17 mouse cellular contexts compared by ENCODE assay signal in genomic region chr10:37625972-37626757, GRCm38 (mm10).
A peak's percentile ranks its signal among the peaks of the same experiment; 100 is the strongest.
DNase-seq lines count a peak whose midpoint lies in the region; ATAC-seq and TF ChIP-seq lines count a peak whose summit lies in the region.
"Had no signal": no experiment of that assay in that cellular context is flagged by ENCODE, and none has a peak within 500 bp of the region (broad histone marks: within the 10 kb centered on the region; RNA-seq: fewer than 3 reads in every experiment).

No protein-coding gene starts in this region.

- 0 out of 2 replicates have a peak, but pooled peaks have one; percentile 17 for ATAC-seq in forebrain, embryonic 12.5 days (ENCODE audit: low FRiP score)
- no peak for ATAC-seq in forebrain, postnatal 0 days
- ATAC-seq in midbrain, embryonic 14.5 days (ENCODE audit: low FRiP score, low TSS enrichment) = 0 out of 2 replicates have a peak, but pooled peaks have one; percentile 18
- ATAC-seq in midbrain, postnatal 0 days (ENCODE audit: low FRiP score) = no peak
- ATAC-seq: activated CD4-positive, CD25-positive, alpha-beta regulatory T cell, adult 4 months had no signal

- no peak for TF ChIP-seq CTCF in forebrain, postnatal 0 days (IDR thresholded peaks at IDR 0.05; ENCODE audit: low read depth)
- TF ChIP-seq CTCF in midbrain, postnatal 0 days (IDR thresholded peaks at IDR 0.05) = no peak

- H3K4me2 ChIP-seq in forebrain, embryonic 12.5 days = no peak overlapping the region
- no peak overlapping the region for H3K4me2 ChIP-seq in forebrain, postnatal 0 days (ENCODE audit: low read depth)
- no peak overlapping the region for H3K4me2 ChIP-seq in midbrain, embryonic 14.5 days (ENCODE audit: low read length)
- H3K4me2 ChIP-seq in midbrain, postnatal 0 days (ENCODE audit: low read depth, low read length, poor library complexity, severe bottlenecking) = no peak overlapping the region
- H3K4me2 ChIP-seq: embryonic facial prominence, embryonic 12.5 days; kidney, embryonic 15.5 days had no signal

- H3K9me3 ChIP-seq in forebrain, embryonic 12.5 days = no peaks in the 10 kb centered on the region
- no peaks in the 10 kb centered on the region for H3K9me3 ChIP-seq in forebrain, postnatal 0 days (ENCODE audit: low read length)
- H3K9me3 ChIP-seq in midbrain, embryonic 14.5 days (ENCODE audit: control insufficient read depth, low read length) = no peaks in the 10 kb centered on the region
- no peaks in the 10 kb centered on the region for H3K9me3 ChIP-seq in midbrain, postnatal 0 days (ENCODE audit: low read length)
- H3K9me3 ChIP-seq: embryonic facial prominence, embryonic 12.5 days; kidney, embryonic 15.5 days had no signal

- H3K4me1 ChIP-seq in forebrain, embryonic 12.5 days = no peaks in the 10 kb centered on the region; the same call in 1 of the 2 replicates
- H3K4me1 ChIP-seq in forebrain, postnatal 0 days (ENCODE audit: insufficient read depth) = no peaks in the 10 kb centered on the region
- no peaks in the 10 kb centered on the region for H3K4me1 ChIP-seq in midbrain, embryonic 14.5 days (ENCODE audit: control insufficient read depth, insufficient read depth, low read length)
- no peaks in the 10 kb centered on the region for H3K4me1 ChIP-seq in midbrain, postnatal 0 days (ENCODE audit: insufficient read depth, low read length)
- H3K4me1 ChIP-seq: embryonic facial prominence, embryonic 12.5 days; kidney, embryonic 15.5 days had no signal

- no peak overlapping the region for H3K27ac ChIP-seq in forebrain, embryonic 12.5 days
- H3K27ac ChIP-seq in forebrain, postnatal 0 days (ENCODE audit: low read depth, low read length) = no peak overlapping the region
- no peak overlapping the region for H3K27ac ChIP-seq in midbrain, embryonic 14.5 days (replicated peaks; ENCODE audit: low read depth, low read length)
- no peak overlapping the region for H3K27ac ChIP-seq in midbrain, postnatal 0 days (ENCODE audit: low read depth, low read length)
- H3K27ac ChIP-seq: embryonic facial prominence, embryonic 12.5 days; kidney, embryonic 15.5 days had no signal

- H3K9ac ChIP-seq in forebrain, embryonic 12.5 days = no peak overlapping the region
- H3K9ac ChIP-seq in forebrain, postnatal 0 days = no peak overlapping the region
- H3K9ac ChIP-seq in midbrain, embryonic 14.5 days (replicated peaks; ENCODE audit: low read length) = no peak overlapping the region
- H3K9ac ChIP-seq in midbrain, postnatal 0 days (replicated peaks; ENCODE audit: low read length, poor library complexity, severe bottlenecking) = no peak overlapping the region
- H3K9ac ChIP-seq: embryonic facial prominence, embryonic 12.5 days; kidney, embryonic 15.5 days had no signal

- DNase-seq in forebrain, postnatal 0 days = no peak
- no peak for DNase-seq in midbrain, embryonic 14.5 days
- DNase-seq in midbrain, postnatal 0 days (ENCODE audit: low spot score) = no peak
- DNase-seq in mesoderm, embryonic 11.5 days (ENCODE audit: low read depth, low spot score) = peak; percentile 12
- peak; percentile 32 for DNase-seq in thymus, postnatal 25 days
- DNase-seq in natural killer cell, adult 2 months (ENCODE audit: low spot score in 2 of 2) = no peak
- DNase-seq in adrenal gland, postnatal 14 days = no peak
- DNase-seq: cerebellum, adult 8-10 months; gastrocnemius, postnatal 25 days; heart, postnatal 10 days; lung, adult 2 months; lung, postnatal 4 days had no signal

- no peaks in the 10 kb centered on the region for H3K36me3 ChIP-seq in forebrain, embryonic 12.5 days (replicated peaks)
- no peaks in the 10 kb centered on the region for H3K36me3 ChIP-seq in forebrain, postnatal 0 days (ENCODE audit: insufficient read depth)
- H3K36me3 ChIP-seq in midbrain, embryonic 14.5 days (ENCODE audit: control insufficient read depth, insufficient read depth, low read length) = no peaks in the 10 kb centered on the region
- no peaks in the 10 kb centered on the region for H3K36me3 ChIP-seq in midbrain, postnatal 0 days (ENCODE audit: insufficient read depth, low read length)
- H3K36me3 ChIP-seq: embryonic facial prominence, embryonic 12.5 days; kidney, embryonic 15.5 days had no signal

- H3K27me3 ChIP-seq in forebrain, embryonic 12.5 days = no peaks in the 10 kb centered on the region
- no peaks in the 10 kb centered on the region for H3K27me3 ChIP-seq in forebrain, postnatal 0 days (ENCODE audit: insufficient read depth, low read length)
- no peaks in the 10 kb centered on the region for H3K27me3 ChIP-seq in midbrain, embryonic 14.5 days (ENCODE audit: control insufficient read depth, insufficient read depth, low read length)
- no peaks in the 10 kb centered on the region for H3K27me3 ChIP-seq in midbrain, postnatal 0 days (ENCODE audit: insufficient read depth, low read length)
- H3K27me3 ChIP-seq: CH12.LX; embryonic facial prominence, embryonic 12.5 days; kidney, embryonic 15.5 days had no signal

- 63% methylated on average over 1 of the region's 1 CpGs for WGBS in forebrain, embryonic 12.5 days
- WGBS in forebrain, postnatal 0 days = 62% methylated on average over 1 of the region's 1 CpGs
- 65% methylated on average over 1 of the region's 1 CpGs for WGBS in midbrain, embryonic 14.5 days
- 63% methylated on average over 1 of the region's 1 CpGs for WGBS in midbrain, postnatal 0 days

- no peak overlapping the region for H3K4me3 ChIP-seq in forebrain, embryonic 12.5 days (replicated peaks)
- H3K4me3 ChIP-seq in forebrain, postnatal 0 days (ENCODE audit: low read depth, low read length) = no peak overlapping the region
- H3K4me3 ChIP-seq in midbrain, embryonic 14.5 days (replicated peaks; ENCODE audit: low read depth, low read length) = no peak overlapping the region
- no peak overlapping the region for H3K4me3 ChIP-seq in midbrain, postnatal 0 days (ENCODE audit: low read depth, low read length)
- H3K4me3 ChIP-seq: embryonic facial prominence, embryonic 12.5 days; kidney, embryonic 15.5 days had no signal

Comparison
In these comparisons a context has a peak if more than half of its experiments do, and no peak if none do; other contexts are left out.
1. ATAC-seq: peak in forebrain, embryonic 12.5 days (single experiment) and midbrain, embryonic 14.5 days (single experiment); none in forebrain, postnatal 0 days (single experiment) and midbrain, postnatal 0 days (single experiment).
2. DNase-seq: peak in mesoderm, embryonic 11.5 days (single experiment) and thymus, postnatal 25 days (single experiment); none in forebrain, postnatal 0 days (single experiment), midbrain, embryonic 14.5 days (single experiment), midbrain, postnatal 0 days (single experiment), natural killer cell, adult 2 months (0 of 2) and adrenal gland, postnatal 14 days (single experiment).